Mouse (Mus musculus) ES-Bruce4 (cell line): ENCODE data around the gene Kdelc1. TPM values are rescaled to one million over a fixed set of nuclear protein-coding genes. Genes with fewer than 3 reads are reported as not detected.

Experiments
- H3K27ac ChIP-seq: 2 replicates; pipeline ENCODE4 v1.5.1; 2012; ENCODE audit warnings: low read length, inconsistent platforms; ENCODE audit not compliant: insufficient read depth
- H3K27me3 ChIP-seq: 2 replicates; pipeline ENCODE4 v1.6.1; 2012; ENCODE audit warnings: mild to moderate bottlenecking, low read length, inconsistent platforms; ENCODE audit not compliant: control insufficient read depth, poor library complexity, insufficient read depth, severe bottlenecking
- H3K36me3 ChIP-seq: 2 replicates; pipeline ENCODE4 v1.6.1; 2012; ENCODE audit warnings: inconsistent platforms, mild to moderate bottlenecking, low read length, moderate library complexity; ENCODE audit not compliant: control insufficient read depth, poor library complexity, insufficient read depth, severe bottlenecking
- H3K4me1 ChIP-seq: one replicate; pipeline ENCODE4 v1.8.1; 2011; ENCODE audit warnings: low read length; ENCODE audit not compliant: control insufficient read depth, insufficient read depth
- H3K4me3 ChIP-seq: 2 replicates; pipeline ENCODE4 v1.5.1; 2011; ENCODE audit warnings: low read depth, mild to moderate bottlenecking, low read length
- H3K9ac ChIP-seq: 2 replicates; pipeline ENCODE4 v1.6.1; 2012; ENCODE audit warnings: low read depth, mild to moderate bottlenecking, inconsistent platforms; ENCODE audit not compliant: poor library complexity, severe bottlenecking
- H3K9me3 ChIP-seq: replicated peaks from 2 replicates; pipeline ENCODE4 v1.6.1; 2012; ENCODE audit warnings: mild to moderate bottlenecking, low read length, inconsistent platforms; ENCODE audit not compliant: control insufficient read depth, poor library complexity, insufficient read depth, severe bottlenecking
- CTCF ChIP-seq: IDR thresholded peaks from one replicate; pipeline ENCODE4 v1.8.1; 2011; ENCODE audit warnings: low read depth, low read length
- EP300 ChIP-seq: IDR thresholded peaks from 2 replicates; pipeline ENCODE4 v1.6.1; 2011; ENCODE audit warnings: low read depth, low read length; ENCODE audit not compliant: insufficient read depth
- POLR2A ChIP-seq: IDR thresholded peaks from one replicate; pipeline ENCODE4 v1.8.1; 2011; ENCODE audit warnings: low read length; ENCODE audit not compliant: insufficient read depth
- polyA plus RNA-seq: library from polyadenylated mRNA; stranded (reverse); fragments of >200 nt; gene quantifications from 2 replicates; pipeline ENCODE4 v1.2.4, GENCODE M21; 2011; ENCODE audit warnings: low read depth; ENCODE audit not compliant: missing spikeins, insufficient read depth, insufficient read length

Kdelc1 gene
- polyA plus RNA-seq, 1 experiment = 31.5 TPM

GRCm38 (mm10) chr1:44148706-44149105 is 30.1 kb upstream of the Kdelc1 start:
- no peaks in the 10 kb centered on the region for H3K4me1 ChIP-seq
- TF ChIP-seq EP300 = no peak
- no peak for TF ChIP-seq CTCF
- no peak for TF ChIP-seq POLR2A
- H3K9me3 ChIP-seq = no peaks in the 10 kb centered on the region; the same call in 1 of the 2 replicates
- H3K9ac ChIP-seq = peak overlapping the region; percentile 71; the same call in 1 of the 2 replicates
- H3K4me3 ChIP-seq = peak overlapping the region; percentile 62
- H3K27ac ChIP-seq = peak overlapping the region; percentile 59; the same call in 1 of the 2 replicates
- H3K27me3 ChIP-seq = no peaks in the 10 kb centered on the region
- H3K36me3 ChIP-seq = no peaks in the 10 kb centered on the region

DNA sequence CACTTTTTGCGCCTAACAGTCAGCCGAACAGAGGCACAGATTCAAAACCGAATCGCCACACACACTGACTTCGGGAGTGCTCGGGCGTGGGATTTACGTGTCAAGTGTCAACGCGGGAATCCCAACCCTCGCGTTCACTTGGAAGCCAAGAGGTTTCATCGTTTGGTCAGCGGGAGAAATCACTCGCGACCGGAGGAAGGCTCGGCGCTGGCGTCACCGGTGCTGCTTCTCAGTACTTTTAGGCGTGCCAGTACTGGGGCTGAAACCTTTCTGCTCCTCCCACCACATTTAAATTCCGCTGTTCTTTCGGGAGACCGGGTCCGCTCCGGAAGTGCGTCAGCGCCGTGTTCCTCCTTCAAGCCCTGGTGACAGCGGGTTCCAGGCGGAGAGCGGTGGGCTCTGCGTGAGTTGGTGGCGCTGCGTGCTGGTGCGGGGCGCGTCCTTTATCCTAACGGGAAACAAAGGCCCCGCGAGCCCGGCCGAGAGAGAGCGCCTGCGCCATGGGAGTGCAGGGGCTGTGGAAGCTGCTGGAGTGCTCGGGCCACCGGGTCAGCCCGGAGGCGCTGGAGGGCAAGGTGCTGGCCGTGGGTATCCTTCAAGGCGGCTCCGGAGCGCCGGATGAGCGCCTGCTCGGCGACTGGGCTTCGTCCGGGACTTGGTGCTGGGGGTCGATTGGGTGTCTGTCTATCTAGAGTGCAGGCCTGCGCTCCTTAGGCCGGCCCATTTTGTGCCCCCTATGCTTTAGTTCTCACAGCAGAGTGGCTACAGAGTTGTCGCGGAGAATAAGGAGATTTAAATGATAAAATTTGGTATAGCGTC is 29.2 kb upstream of the Kdelc1 start, which contains the start of gene Ercc5:
TSS of gene Ercc5 (plus strand) at position 182 of the 819 bp plus-strand sequence.
- H3K27ac ChIP-seq = peak within 1 kb of the TSS; percentile 59
- no peaks in the 10 kb centered on the region for H3K36me3 ChIP-seq
- H3K4me1 ChIP-seq = no peaks in the 10 kb centered on the region
- H3K27me3 ChIP-seq = no peaks in the 10 kb centered on the region
- peak within 1 kb of the TSS; percentile 71 for H3K9ac ChIP-seq
- H3K4me3 ChIP-seq = peak within 1 kb of the TSS; percentile 74
- no peaks in the 10 kb centered on the region; the same call in 1 of the 2 replicates for H3K9me3 ChIP-seq
- 0 out of 2 replicates have a peak, but pooled peaks have one; percentile 14 for TF ChIP-seq EP300
- TF ChIP-seq CTCF = no peak
- TF ChIP-seq POLR2A = peak; percentile 63

- H3K9me3 ChIP-seq = no peaks in the 10 kb centered on the region
- H3K9ac ChIP-seq = no peak overlapping the region
- no peak overlapping the region for H3K4me3 ChIP-seq
- no peaks in the 10 kb centered on the region for H3K4me1 ChIP-seq
- H3K27ac ChIP-seq = no peak overlapping the region
- TF ChIP-seq POLR2A = no peak
- TF ChIP-seq CTCF = no peak
- no peak for TF ChIP-seq EP300
- H3K36me3 ChIP-seq = no peaks in the 10 kb centered on the region
- H3K27me3 ChIP-seq = no peaks in the 10 kb centered on the region
Observed at GRCm38 (mm10) chr1:44142747-44143146, 24.1 kb upstream of the Kdelc1 start.

- Histone ChIP-seq H3K36me3 (no peaks in the 10 kb centered on the region), H3K9ac (no peak overlapping the region), H3K4me1 (no peaks in the 10 kb centered on the region), H3K27ac (no peak overlapping the region), H3K27me3 (no peaks in the 10 kb centered on the region), H3K9me3 (no peaks in the 10 kb centered on the region), H3K4me3 (no peak overlapping the region)
- TF ChIP-seq CTCF = no peak
- TF ChIP-seq POLR2A = no peak
- no peak for TF ChIP-seq EP300
Observed at GRCm38 (mm10) chr1:44140232-44140631, 21.6 kb upstream of the Kdelc1 start.

- H3K36me3 ChIP-seq = peaks cover 3% of the 10 kb centered on the region; the same call in 1 of the 2 replicates
- H3K9ac ChIP-seq = no peak overlapping the region
Observed at GRCm38 (mm10) chr1:44129929-44130581, 11.4 kb upstream of the Kdelc1 start.

More at GRCm38 (mm10) chr1:44129929-44130581, 11.4 kb upstream of the Kdelc1 start:
- Histone ChIP-seq H3K4me1 (no peaks in the 10 kb centered on the region), H3K9me3 (no peaks in the 10 kb centered on the region), H3K27me3 (no peaks in the 10 kb centered on the region), H3K27ac (no peak overlapping the region), H3K4me3 (no peak overlapping the region)
- TF ChIP-seq CTCF (no peak), EP300 (no peak), POLR2A (no peak)
